Mouse (Mus musculus) B cell, adult 2 months (primary cell): ENCODE data around the gene Kctd2.

ENCODE experiments used
- DNase-seq, 2 experiments: peaks; one replicate each; pipeline ENCODE4 v3.0.0; 2022

The Kctd2 gene

GRCm38 (mm10) chr11:115400630-115401391, 19.1 kb upstream of the Kctd2 start:
- no peak for DNase-seq

GRCm38 (mm10) chr11:115403338-115404124, 16.4 kb upstream of the Kctd2 start, which contains the start of gene Mrpl58:
Gene Mrpl58, plus strand, starts transcription at chr11:115403752.
- peak; percentile 86 to 90 for DNase-seq

- DNase-seq: no peak
These were observed 14.2 kb upstream of the Kctd2 start for GRCm38 (mm10) chr11:115405723-115406122.

GRCm38 (mm10) chr11:115406858-115407401, 13.0 kb upstream of the Kctd2 start:
- DNase-seq: no peak

- DNase-seq: no peak
These were observed 11.5 kb upstream of the Kctd2 start for GRCm38 (mm10) chr11:115408266-115408920.

- no peak for DNase-seq
These were observed 10.4 kb upstream of the Kctd2 start for GRCm38 (mm10) chr11:115409556-115409955.

- peak; percentile 35 to 39 for DNase-seq
These were observed 635 bp downstream of the Kctd2 start for GRCm38 (mm10) chr11:115420336-115421190.

- no peak for DNase-seq
These were observed 1.4 kb downstream of the Kctd2 start for GRCm38 (mm10) chr11:115421328-115421727.

- DNase-seq: no peak
These were observed 2.0 kb downstream of the Kctd2 start for GRCm38 (mm10) chr11:115421972-115422371.

- no peak for DNase-seq
These were observed 3.2 kb downstream of the Kctd2 start for GRCm38 (mm10) chr11:115423091-115423490.

- no peak for DNase-seq
These were observed 4.7 kb downstream of the Kctd2 start for GRCm38 (mm10) chr11:115424666-115425065.

- no peak for DNase-seq
These were observed 5.7 kb downstream of the Kctd2 start for GRCm38 (mm10) chr11:115425671-115426070.

- DNase-seq: peak; percentile 61 to 63
These were observed 7.8 kb downstream of the Kctd2 start for GRCm38 (mm10) chr11:115427482-115428331.

GRCm38 (mm10) chr11:115429307-115429706, 9.4 kb downstream of the Kctd2 start:
- DNase-seq: no peak

GRCm38 (mm10) chr11:115430561-115430960, 10.6 kb downstream of the Kctd2 start:
- DNase-seq: no peak

- no peak for DNase-seq
These were observed 12.9 kb downstream of the Kctd2 start for GRCm38 (mm10) chr11:115432814-115433213.

- no peak for DNase-seq
These were observed 13.4 kb downstream of the Kctd2 start for GRCm38 (mm10) chr11:115433342-115433741.

GRCm38 (mm10) chr11:115435596-115436337, 15.8 kb downstream of the Kctd2 start:
- no peak for DNase-seq

- no peak for DNase-seq
These were observed 17.7 kb downstream of the Kctd2 start for GRCm38 (mm10) chr11:115437571-115438122.

GRCm38 (mm10) chr11:115439326-115439725, 19.4 kb downstream of the Kctd2 start:
- DNase-seq: no peak
